Mouse (Mus musculus) frontal cortex, postnatal 10 days (tissue): ENCODE data around the gene Fam160b1.

Experiments
- DNase-seq, 2 experiments: peaks; one replicate each; pipeline ENCODE4 v3.0.0; 2022; ENCODE audit warnings: low spot score in 2 of 2, mixed read lengths in 1 of 2

Fam160b1 gene

GRCm38 (mm10) chr19:57360341-57361130 lies at the start of gene Fam160b1:
Fam160b1 (plus strand) TSS chr19:57360680.
- DNase-seq = peak; percentile 88 to 92

GRCm38 (mm10) chr19:57313226-57313625 lies 47.3 kb upstream of the Fam160b1 start:
- DNase-seq = no peak

GRCm38 (mm10) chr19:57313891-57314345 lies 46.6 kb upstream of the Fam160b1 start:
- no peak for DNase-seq

- DNase-seq = peak in 1 of 2 experiments; percentile 37
These were observed 46.0 kb upstream of the Fam160b1 start, which contains the start of gene Ablim1 for GRCm38 (mm10) chr19:57314346-57315012. Ablim1 (minus strand) TSS chr19:57314919.

- DNase-seq = no peak
These were observed 45.4 kb upstream of the Fam160b1 start for GRCm38 (mm10) chr19:57315013-57315565.

- no peak for DNase-seq
These were observed 43.9 kb upstream of the Fam160b1 start for GRCm38 (mm10) chr19:57316597-57316996.

GRCm38 (mm10) chr19:57320656-57321382 lies 39.7 kb upstream of the Fam160b1 start:
- no peak for DNase-seq

- DNase-seq = no peak
These were observed 38.6 kb upstream of the Fam160b1 start for GRCm38 (mm10) chr19:57321839-57322238.

- DNase-seq = no peak
These were observed 38.0 kb upstream of the Fam160b1 start for GRCm38 (mm10) chr19:57322491-57322890.

GRCm38 (mm10) chr19:57323087-57323486 lies 37.4 kb upstream of the Fam160b1 start:
- DNase-seq = no peak

- peak in 1 of 2 experiments; percentile 55 for DNase-seq
These were observed 34.7 kb upstream of the Fam160b1 start for GRCm38 (mm10) chr19:57325748-57326300.

GRCm38 (mm10) chr19:57327679-57328078 lies 32.8 kb upstream of the Fam160b1 start:
- no peak for DNase-seq

GRCm38 (mm10) chr19:57328269-57328668 lies 32.2 kb upstream of the Fam160b1 start:
- DNase-seq = no peak

GRCm38 (mm10) chr19:57328792-57329191 lies 31.7 kb upstream of the Fam160b1 start:
- no peak for DNase-seq

GRCm38 (mm10) chr19:57330309-57330708 lies 30.2 kb upstream of the Fam160b1 start:
- DNase-seq = no peak

GRCm38 (mm10) chr19:57331237-57331636 lies 29.2 kb upstream of the Fam160b1 start:
- no peak for DNase-seq

- no peak for DNase-seq
These were observed 27.1 kb upstream of the Fam160b1 start for GRCm38 (mm10) chr19:57333356-57333755.

- no peak for DNase-seq
These were observed 25.3 kb upstream of the Fam160b1 start for GRCm38 (mm10) chr19:57335135-57335534.

- DNase-seq = no peak
These were observed 21.1 kb upstream of the Fam160b1 start for GRCm38 (mm10) chr19:57339281-57339864.

- DNase-seq = no peak
These were observed 19.4 kb upstream of the Fam160b1 start for GRCm38 (mm10) chr19:57340900-57341742.
